Comparison of ENCODE assay signal across 14 mouse cellular contexts in genomic region chr8:122199191-122199590, GRCm38 (mm10).
"Had no signal": no experiment of that assay in that cellular context is flagged by ENCODE, and none has a peak within 500 bp of the region (broad histone marks: within the 10 kb centered on the region; RNA-seq: fewer than 3 reads in every experiment).

No protein-coding gene starts in this region.

- H3K27ac ChIP-seq: left cerebral cortex, adult 2 months; limb, embryonic 13.5 days; liver, embryonic 15.5 days; midbrain, embryonic 10.5 days; neural tube, embryonic 15.5 days; stomach, postnatal 0 days had no signal

- DNase-seq: kidney, postnatal 10 days; lung, embryonic 14.5 days; lung, postnatal 4 days; midbrain, embryonic 14.5 days; right cerebral cortex, adult 18-20 months; right cerebral cortex, postnatal 25 days; thymus, postnatal 4 days had no signal

- H3K4me3 ChIP-seq: left cerebral cortex, adult 2 months; limb, embryonic 13.5 days; liver, embryonic 15.5 days; midbrain, embryonic 10.5 days; myocyte; neural tube, embryonic 15.5 days had no signal
